Mouse (Mus musculus): ENCODE data around the gene Ywhag.

DNA sequence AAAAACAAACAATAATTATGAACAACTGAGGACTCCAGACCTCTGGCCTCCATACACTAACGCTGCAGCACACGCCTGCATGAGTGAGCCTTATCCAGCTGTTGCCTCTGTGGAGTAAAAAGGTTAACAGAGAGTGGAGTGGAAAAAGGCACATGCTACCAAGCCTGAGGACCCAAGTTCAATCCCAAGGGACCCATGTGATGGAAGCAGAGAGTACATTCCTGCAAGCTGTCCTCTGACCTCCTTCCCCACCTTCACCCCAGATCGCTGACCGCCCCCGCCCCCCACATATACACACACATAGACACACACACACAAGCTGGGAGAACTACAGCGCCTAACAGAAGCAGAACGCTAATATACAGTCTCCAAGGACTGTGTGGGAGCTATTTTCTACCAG is 10.5 kb downstream of the Ywhag start:
- TF ChIP-seq POLR2A (IDR thresholded peaks at IDR 0.05; ENCODE audit: insufficient read length, low read depth) (no peak), USF1 (IDR thresholded peaks at IDR 0.05; ENCODE audit: low read depth) (no peak), POLR2AphosphoS2 (IDR thresholded peaks at IDR 0.05; ENCODE audit: insufficient read length, low read depth) (peak; percentile 47), MYOG (IDR thresholded peaks at IDR 0.05; ENCODE audit: control insufficient read depth in 1 of 3, insufficient read depth in 1 of 3, insufficient read length in 2 of 3, low read depth in 2 of 3) (no peak)
